In genomic region chr3:90247960-90248745, GRCm38 (mm10) we compare ENCODE assay signal across 8 mouse cellular contexts. TPM values are rescaled to one million over a fixed set of nuclear protein-coding genes. Genes with fewer than 3 reads are reported as not detected.
DNase-seq lines count a peak whose midpoint lies in the region; ATAC-seq and TF ChIP-seq lines count a peak whose summit lies in the region.

Slc39a1 (plus strand) TSS chr3:90248172.

- H3K9me3 ChIP-seq in embryonic facial prominence, embryonic 13.5 days: no peaks in the 10 kb centered on the region
- H3K9me3 ChIP-seq in limb, embryonic 13.5 days: no peaks in the 10 kb centered on the region
- H3K9me3 ChIP-seq in midbrain, embryonic 16.5 days (replicated peaks; ENCODE audit: control insufficient read depth, low read length, poor library complexity, severe bottlenecking): no peaks in the 10 kb centered on the region

- peak within 1 kb of the TSS; percentile 77 for H3K4me3 ChIP-seq in embryonic facial prominence, embryonic 13.5 days
- peak within 1 kb of the TSS; percentile 71 for H3K4me3 ChIP-seq in heart, adult 2 months
- H3K4me3 ChIP-seq in limb, embryonic 13.5 days: peak within 1 kb of the TSS; percentile 79
- H3K4me3 ChIP-seq in midbrain, embryonic 16.5 days (ENCODE audit: low read depth, low read length): peak within 1 kb of the TSS; percentile 72

- no peaks in the 10 kb centered on the region for H3K27me3 ChIP-seq in embryonic facial prominence, embryonic 13.5 days
- no peaks in the 10 kb centered on the region for H3K27me3 ChIP-seq in heart, adult 2 months (ENCODE audit: control insufficient read depth, insufficient read depth, low read length)
- no peaks in the 10 kb centered on the region for H3K27me3 ChIP-seq in limb, embryonic 13.5 days
- no peaks in the 10 kb centered on the region for H3K27me3 ChIP-seq in midbrain, embryonic 16.5 days (ENCODE audit: control insufficient read depth, insufficient read depth, low read depth, low read length)

- no peaks in the 10 kb centered on the region for H3K79me2 ChIP-seq in heart, adult 2 months (replicated peaks; ENCODE audit: control insufficient read depth, insufficient read depth, low read length)

- peak; percentile 87 for DNase-seq in 3134 (ENCODE audit: extremely low read depth, insufficient read length, low spot score)
- DNase-seq in adrenal gland, postnatal 36 days: peak; percentile 95 to 96
- DNase-seq in heart, adult 2 months: peak; percentile 92 to 95
- DNase-seq in kidney, adult 8-10 months: peak; percentile 95
- peak; percentile 72 to 83 for DNase-seq in spleen, postnatal 14 days (ENCODE audit: low spot score in 2 of 2)

- no peak for TF ChIP-seq EP300 in heart, adult 2 months (IDR thresholded peaks at IDR 0.05; ENCODE audit: insufficient read depth, low read depth, low read length)

- peak; percentile 91 for ATAC-seq in embryonic facial prominence, embryonic 13.5 days (ENCODE audit: insufficient number of reproducible peaks, insufficient read depth, low FRiP score, low TSS enrichment, low read depth)
- ATAC-seq in limb, embryonic 13.5 days (ENCODE audit: low FRiP score, low read depth): peak; percentile 94
- ATAC-seq in midbrain, embryonic 16.5 days: peak; percentile 95

- peak within 1 kb of the TSS; percentile 92 for H3K4me2 ChIP-seq in embryonic facial prominence, embryonic 13.5 days
- H3K4me2 ChIP-seq in limb, embryonic 13.5 days (replicated peaks): peak within 1 kb of the TSS; percentile 90
- peak within 1 kb of the TSS; percentile 73 for H3K4me2 ChIP-seq in midbrain, embryonic 16.5 days (ENCODE audit: low read length)

- peak within 1 kb of the TSS; percentile 93 for H3K27ac ChIP-seq in embryonic facial prominence, embryonic 13.5 days
- H3K27ac ChIP-seq in heart, adult 2 months: peak within 1 kb of the TSS; percentile 98
- peak within 1 kb of the TSS; percentile 91 for H3K27ac ChIP-seq in limb, embryonic 13.5 days
- peak within 1 kb of the TSS; percentile 82 for H3K27ac ChIP-seq in midbrain, embryonic 16.5 days (ENCODE audit: low read length)

- TF ChIP-seq POLR2A in heart, adult 2 months (IDR thresholded peaks at IDR 0.05; ENCODE audit: insufficient read depth, low read depth, low read length): peak; percentile 88

- peaks cover 25% of the 10 kb centered on the region for H3K36me3 ChIP-seq in embryonic facial prominence, embryonic 13.5 days
- H3K36me3 ChIP-seq in heart, adult 2 months (ENCODE audit: control insufficient read depth, insufficient read depth, low read length): no peaks in the 10 kb centered on the region; the same call in 1 of the 2 replicates
- H3K36me3 ChIP-seq in limb, embryonic 13.5 days: peaks cover 22% of the 10 kb centered on the region
- no peaks in the 10 kb centered on the region for H3K36me3 ChIP-seq in midbrain, embryonic 16.5 days (ENCODE audit: control insufficient read depth, insufficient read depth, low read length)

- peak; percentile 42; the same call in 1 of the 2 replicates for TF ChIP-seq CTCF in heart, adult 2 months (IDR thresholded peaks at IDR 0.05)

- peaks cover 29% of the 10 kb centered on the region for H3K4me1 ChIP-seq in embryonic facial prominence, embryonic 13.5 days
- peaks cover 4% of the 10 kb centered on the region for H3K4me1 ChIP-seq in heart, adult 2 months (ENCODE audit: control insufficient read depth, insufficient read depth, low read length)
- peaks cover 23% of the 10 kb centered on the region for H3K4me1 ChIP-seq in limb, embryonic 13.5 days
- H3K4me1 ChIP-seq in midbrain, embryonic 16.5 days (ENCODE audit: control insufficient read depth, insufficient read depth, low read length): peaks cover 15% of the 10 kb centered on the region

- intact Hi-C loops in heart, adult 2 months (cut with DNase I): no loop called here

- WGBS in embryonic facial prominence, embryonic 13.5 days: under 1% methylated on average over 41 of the region's 44 CpGs
- WGBS in heart, adult 2 months: under 1% methylated on average over 44 of the region's 44 CpGs
- under 1% methylated on average over 39 of the region's 44 CpGs for WGBS in limb, embryonic 13.5 days
- under 1% methylated on average over 36 of the region's 44 CpGs for WGBS in midbrain, embryonic 16.5 days

- peak within 1 kb of the TSS; percentile 89 for H3K9ac ChIP-seq in embryonic facial prominence, embryonic 13.5 days
- H3K9ac ChIP-seq in heart, adult 2 months (ENCODE audit: low read depth, low read length): peak within 1 kb of the TSS; percentile 82
- peak within 1 kb of the TSS; percentile 82 for H3K9ac ChIP-seq in limb, embryonic 13.5 days
- H3K9ac ChIP-seq in midbrain, embryonic 16.5 days (ENCODE audit: low read depth, low read length): peak within 1 kb of the TSS; percentile 86

RNA-seq across cellular contexts. Expression of gene Slc39a1, which starts in this region (rescaled TPM):
- total RNA-seq in adrenal gland, postnatal 36 days (2021): 100 to 1,000 TPM; 127 to 142 TPM
- polyA plus RNA-seq in embryonic facial prominence, embryonic 13.5 days (2015; fragmentation: Nextera tagmentation; extraction: Ambion mirVana): 86.2 and 92.6 TPM in 2 replicates
- 10 to 100 TPM; 67.6 to 75.5 TPM for total RNA-seq in heart, adult 2 months (2021)
- 57.3 and 83.7 TPM in 2 replicates for polyA plus RNA-seq in heart, adult 2 months (2012; rRNA removed)
- 102 and 103 TPM in 2 replicates for polyA plus RNA-seq in limb, embryonic 13.5 days (2015; fragmentation: Nextera tagmentation; extraction: Ambion mirVana)
- polyA plus RNA-seq in midbrain, embryonic 16.5 days (2015; fragmentation: Nextera tagmentation; extraction: Ambion mirVana): 43.0 and 46.8 TPM in 2 replicates

Comparison
In these comparisons a context has a peak if more than half of its experiments do, and no peak if none do; other contexts are left out.
1. Peak in every context shown above with its lines: DNase-seq, ATAC-seq, H3K4me3 ChIP-seq and H3K27ac ChIP-seq.